Mouse (Mus musculus): ENCODE results near the gene Ntn5.

Gene Ntn5

DNA sequence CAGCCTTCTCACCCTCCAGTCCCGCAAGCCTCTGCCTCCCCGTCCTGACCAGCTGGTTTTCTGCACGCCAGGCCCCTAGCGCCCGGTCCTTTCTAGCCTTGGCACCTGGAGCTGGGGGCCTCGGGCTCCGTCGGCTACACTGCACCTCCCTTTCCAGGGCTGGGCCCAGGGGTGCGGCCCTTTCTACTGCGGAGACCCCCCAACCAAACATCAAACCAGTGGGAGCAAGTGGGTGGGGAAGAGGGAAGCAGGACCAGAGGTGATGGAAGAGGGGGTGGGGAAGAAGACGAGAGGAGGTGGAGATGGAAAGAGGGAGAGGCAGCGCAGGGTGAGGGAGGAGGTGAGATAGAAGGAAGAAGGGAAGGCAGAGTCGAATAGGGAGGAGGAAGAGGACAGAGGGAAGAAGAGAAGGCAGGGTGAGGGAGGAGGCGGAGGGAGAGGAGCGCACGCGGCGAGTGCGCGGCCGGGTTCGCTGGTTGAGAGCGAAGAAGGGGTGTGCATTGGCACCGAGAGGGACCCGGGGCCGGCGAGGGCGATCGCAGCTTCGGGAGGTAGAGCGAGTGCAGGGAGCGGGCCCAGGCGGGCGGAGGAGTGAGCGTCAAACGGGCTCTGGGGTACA, 15.8 kb downstream of the Ntn5 start, which contains the start of gene Car11:
Gene Car11, plus strand, starts transcription at position 321 of the 619 bp plus-strand sequence.
- DNase-seq (ENCODE audit: low spot score) = no peak

DNA sequence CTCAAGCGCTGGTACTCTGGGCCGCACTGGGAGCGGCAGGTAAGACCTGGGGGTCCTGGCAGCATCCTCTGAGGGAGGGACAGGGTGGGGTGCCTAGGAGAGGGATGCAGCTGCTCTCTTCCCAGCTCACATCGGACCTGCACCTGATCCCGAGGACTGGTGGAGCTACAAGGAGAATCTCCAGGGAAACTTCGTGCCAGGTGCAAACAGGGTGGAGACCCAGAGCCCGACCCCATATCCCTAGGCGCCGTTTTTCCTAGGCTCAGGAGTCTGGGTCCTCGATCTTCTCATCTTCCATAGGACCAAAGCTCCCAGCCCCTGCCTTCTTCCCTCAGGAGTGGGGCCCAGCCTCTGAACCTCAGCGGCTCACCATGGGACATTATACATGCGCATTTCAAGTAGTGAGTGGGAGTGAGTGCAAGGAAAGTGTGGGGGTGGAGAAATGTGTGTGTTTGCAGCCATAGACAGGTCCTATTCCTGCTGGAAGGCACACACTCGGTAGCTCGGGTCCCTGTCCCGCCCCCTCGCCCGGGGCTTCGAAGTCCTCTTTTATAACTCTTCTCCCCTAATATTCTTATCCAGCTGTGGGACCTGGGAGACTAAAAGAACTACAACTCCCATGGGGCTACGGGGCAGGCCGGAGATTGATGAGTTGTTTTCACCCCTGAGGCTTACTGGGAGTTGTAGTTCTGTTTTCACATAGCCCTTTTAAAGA, 16.6 kb downstream of the Ntn5 start:
- peak; percentile 93 for DNase-seq (ENCODE audit: low spot score)

DNA sequence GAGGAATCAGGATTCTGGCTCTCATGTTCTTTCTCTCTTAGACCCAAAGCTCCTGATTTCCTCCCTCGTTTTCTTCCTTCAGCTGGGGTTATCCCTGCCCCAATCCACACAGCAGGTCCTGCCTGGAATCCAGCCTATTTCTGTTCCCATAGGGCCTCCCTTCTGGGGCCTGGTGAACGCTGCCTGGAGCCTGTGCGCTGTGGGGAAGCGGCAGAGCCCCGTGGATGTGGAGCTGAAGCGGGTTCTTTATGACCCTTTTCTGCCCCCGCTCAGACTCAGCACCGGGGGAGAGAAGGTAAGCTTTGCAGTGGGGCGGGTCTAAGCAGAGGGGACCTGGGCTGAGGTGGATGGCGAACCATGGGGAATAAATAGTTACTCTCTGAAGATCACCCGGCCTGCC, 17.2 kb downstream of the Ntn5 start:
- DNase-seq (ENCODE audit: low spot score) = no peak

DNA sequence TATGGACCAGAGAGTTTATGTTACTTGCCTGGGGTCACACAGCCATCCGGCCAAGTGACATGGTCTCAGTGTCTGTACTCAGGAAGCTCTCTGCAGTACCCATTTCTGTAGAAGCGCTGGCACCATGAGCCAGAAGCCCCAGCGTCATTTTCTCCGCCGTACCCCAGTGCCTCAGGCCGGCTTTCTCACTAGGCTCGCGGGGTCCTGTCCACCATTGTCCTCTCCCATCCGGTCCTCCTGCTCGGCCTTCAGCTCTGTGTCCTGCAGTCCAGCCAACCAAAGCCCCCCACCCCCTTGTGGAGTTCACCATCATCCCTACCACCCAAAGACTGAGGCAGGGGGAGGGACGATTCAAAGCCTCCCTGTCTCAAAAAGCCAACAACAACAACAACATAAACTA, 17.8 kb downstream of the Ntn5 start:
- DNase-seq (ENCODE audit: low spot score) = no peak

DNA sequence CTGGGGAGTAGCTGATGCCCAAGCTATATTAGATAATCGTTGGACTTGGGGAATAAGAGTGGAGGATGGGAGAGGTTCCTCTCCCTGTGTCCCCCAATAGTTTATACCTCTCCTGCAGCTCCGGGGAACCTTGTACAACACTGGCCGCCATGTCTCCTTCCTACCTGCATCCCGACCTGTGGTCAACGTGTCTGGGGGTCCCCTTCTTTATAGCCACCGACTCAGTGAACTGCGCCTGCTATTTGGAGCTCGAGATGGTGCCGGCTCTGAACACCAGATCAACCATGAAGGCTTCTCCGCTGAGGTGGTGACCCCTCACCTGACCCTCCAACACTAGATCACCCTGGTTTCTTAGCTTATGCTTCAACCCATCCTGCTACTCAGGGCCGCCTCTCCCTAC, 18.5 kb downstream of the Ntn5 start:
- no peak for DNase-seq (ENCODE audit: low spot score)

DNA sequence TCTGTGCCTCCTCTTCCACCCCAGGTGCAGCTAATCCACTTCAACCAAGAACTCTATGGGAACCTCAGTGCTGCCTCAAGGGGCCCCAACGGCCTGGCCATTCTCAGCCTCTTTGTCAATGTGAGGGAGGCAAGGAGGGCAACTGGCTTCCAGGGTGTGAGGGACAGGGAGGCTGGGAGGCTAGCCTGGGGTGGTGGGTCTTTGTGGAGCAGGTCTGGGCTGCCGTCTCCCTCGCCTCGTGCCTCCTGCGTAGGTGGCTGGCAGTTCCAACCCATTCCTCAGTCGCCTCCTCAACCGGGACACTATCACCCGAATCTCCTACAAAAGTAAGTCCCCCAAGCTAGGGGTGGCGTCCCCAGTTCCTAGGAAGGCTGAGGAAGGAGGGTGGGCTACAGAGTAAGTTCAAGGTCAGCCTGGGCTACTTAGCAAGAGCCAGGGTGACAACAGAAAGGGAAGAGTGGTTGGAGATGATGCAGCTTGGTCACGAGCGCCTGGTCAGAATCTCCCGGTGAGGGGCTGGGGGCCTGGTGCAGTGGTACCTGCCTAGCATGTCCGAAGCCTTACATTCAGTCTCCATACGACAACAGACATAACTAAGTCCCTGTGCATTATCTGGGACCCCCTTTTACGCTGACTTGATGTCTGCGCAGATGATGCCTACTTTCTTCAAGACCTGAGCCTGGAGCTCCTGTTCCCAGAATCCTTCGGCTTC, 19.1 kb downstream of the Ntn5 start:
- DNase-seq (ENCODE audit: low spot score) = no peak

DNA sequence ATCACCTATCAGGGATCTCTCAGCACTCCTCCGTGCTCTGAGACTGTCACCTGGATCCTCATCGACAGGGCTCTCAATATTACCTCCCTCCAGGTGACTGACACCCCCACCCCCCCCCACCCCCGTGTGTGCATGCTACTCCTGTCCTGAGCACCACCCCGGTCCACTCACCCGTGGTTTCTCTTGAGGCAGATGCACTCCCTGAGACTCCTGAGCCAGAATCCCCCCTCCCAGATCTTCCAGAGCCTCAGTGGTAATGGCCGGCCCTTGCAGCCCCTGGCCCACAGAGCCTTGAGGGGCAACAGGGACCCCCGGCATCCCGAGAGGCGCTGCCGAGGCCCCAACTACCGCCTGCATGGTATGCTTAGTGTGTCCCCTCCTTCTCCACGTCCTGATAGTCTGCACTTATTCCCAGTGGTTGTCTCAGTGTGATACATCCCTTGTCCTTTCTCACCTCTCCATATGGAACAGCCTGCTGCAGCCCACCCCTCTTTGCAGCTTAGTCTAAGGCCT, 19.8 kb downstream of the Ntn5 start:
- no peak for DNase-seq (ENCODE audit: low spot score)

DNA sequence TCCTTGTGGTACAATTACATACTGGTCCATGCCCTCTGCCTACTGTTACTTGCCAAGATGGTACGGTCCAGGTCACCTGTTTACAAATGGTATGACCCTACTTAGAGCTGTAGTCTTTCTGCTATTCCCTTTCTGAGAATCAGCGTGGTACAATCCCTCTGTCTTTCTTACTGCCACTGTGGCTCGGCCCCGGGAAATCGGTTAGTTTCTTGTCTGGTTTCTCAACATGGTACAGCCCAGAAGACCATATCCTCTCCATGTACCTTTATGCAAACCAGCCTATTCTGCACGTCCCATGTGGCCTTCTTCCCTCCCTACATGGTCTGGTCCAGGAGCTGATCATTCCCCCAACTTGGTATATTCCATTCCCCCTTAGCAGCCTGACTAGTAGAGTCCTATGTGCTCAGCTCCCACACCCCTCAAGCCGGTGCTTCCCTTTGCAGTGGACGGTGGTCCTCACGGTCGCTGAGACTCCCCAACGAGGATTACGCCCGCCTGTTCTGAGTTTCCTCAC, 20.3 kb downstream of the Ntn5 start:
- peak; percentile 88 for DNase-seq (ENCODE audit: low spot score)

DNA sequence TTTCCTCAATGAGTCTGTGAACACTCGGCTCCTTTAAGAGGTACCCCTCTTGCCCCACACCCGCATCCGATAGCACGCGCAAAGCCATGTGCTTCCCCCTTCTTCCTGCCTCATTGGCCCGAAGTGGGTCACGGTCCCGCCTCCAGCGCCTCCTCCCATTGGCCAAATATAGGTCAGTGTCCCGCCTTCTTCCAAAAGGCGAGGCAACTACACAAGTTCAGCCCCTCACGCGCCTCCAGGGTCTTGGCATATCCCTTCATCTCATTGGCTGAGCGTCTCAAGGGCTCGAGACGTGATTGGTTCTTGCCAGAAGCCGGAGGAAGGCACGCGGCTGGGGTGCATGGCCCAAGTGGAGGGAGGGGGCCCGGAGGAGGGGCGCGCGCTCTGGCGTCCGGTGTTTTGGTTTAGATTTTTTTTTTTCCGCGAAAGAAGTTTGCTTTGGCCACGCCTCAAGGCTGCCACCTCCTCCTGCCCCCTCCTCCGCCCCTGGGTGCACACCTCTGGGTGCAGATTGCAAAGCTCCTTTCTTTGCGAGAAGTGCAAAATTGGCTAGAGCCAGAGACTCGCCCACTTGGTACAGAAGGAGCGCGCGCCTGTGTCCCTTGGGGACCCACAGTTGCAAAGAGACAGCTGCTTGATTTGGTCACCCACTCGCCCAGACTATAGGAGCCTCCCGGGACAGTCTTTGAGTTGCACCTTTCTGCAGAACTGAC, 21.1 kb downstream of the Ntn5 start, which contains the start of gene Dbp:
Gene Dbp, plus strand, starts transcription at position 359 of the 713 bp plus-strand sequence.
- DNase-seq (ENCODE audit: low spot score) = peak; percentile 100

DNA sequence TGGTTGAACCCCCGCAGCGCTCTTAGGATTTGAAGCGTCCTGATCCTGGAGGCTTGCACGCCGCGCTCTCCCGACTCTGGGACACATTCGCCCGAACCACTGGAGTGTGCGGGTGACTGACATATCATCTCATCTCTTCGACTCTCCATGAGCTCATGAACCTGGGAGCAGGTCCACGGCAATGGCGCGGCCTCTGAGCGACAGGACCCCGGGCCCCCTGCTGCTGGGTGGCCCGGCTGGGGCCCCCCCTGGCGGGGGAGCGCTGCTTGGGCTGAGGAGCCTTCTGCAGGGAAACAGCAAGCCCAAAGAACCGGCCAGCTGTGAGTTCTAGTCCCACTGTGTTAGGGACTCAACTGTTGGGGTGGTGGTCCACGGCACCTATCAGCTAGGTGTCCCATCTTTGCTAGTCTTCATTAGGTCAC, 21.6 kb downstream of the Ntn5 start:
- no peak for DNase-seq (ENCODE audit: low spot score)

DNA sequence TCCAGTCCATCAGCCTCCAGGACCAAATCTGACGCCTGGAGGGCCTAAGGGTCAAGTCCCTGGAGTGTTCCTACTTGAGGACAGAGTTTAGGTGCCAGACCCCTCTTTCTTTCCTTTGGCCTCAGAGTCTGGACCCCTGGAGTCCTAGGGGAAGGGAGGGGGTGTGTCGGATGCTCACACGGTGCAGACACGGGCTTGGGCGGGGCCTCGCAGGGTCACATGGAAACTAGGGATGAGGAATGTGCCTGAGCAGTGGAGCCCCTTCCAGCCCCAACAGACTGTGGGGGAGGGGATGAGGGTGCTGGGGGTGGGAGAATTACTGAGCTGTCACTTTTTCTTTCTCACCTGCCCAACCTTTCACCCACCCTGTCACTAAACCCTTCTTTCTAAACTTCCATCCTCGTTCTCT, 22.1 kb downstream of the Ntn5 start:
- DNase-seq (ENCODE audit: low spot score) = peak; percentile 80

DNA sequence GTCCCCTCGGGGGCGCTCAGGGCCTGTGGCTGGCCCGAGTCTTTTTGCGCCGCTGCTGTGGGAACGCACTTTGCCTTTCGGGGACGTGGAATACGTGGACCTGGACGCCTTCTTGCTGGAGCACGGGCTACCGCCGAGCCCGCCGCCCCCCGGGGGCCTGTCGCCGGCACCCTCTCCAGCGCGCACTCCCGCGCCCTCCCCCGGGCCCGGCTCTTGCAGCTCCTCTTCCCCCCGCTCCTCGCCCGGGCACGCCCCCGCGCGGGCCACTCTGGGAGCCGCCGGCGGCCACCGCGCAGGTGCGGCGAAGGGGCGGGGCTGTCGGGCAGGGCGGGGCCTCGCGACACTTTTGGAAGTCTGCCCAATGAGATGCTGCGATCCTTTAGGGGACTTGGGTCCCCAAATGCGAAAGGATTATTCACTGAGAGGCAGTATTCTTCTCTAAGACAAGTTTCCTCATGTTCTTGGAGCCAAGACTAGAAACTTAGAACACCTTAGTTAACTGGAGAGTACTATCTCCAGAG, 23.0 kb downstream of the Ntn5 start:
- peak; percentile 86 for DNase-seq (ENCODE audit: low spot score)

DNA sequence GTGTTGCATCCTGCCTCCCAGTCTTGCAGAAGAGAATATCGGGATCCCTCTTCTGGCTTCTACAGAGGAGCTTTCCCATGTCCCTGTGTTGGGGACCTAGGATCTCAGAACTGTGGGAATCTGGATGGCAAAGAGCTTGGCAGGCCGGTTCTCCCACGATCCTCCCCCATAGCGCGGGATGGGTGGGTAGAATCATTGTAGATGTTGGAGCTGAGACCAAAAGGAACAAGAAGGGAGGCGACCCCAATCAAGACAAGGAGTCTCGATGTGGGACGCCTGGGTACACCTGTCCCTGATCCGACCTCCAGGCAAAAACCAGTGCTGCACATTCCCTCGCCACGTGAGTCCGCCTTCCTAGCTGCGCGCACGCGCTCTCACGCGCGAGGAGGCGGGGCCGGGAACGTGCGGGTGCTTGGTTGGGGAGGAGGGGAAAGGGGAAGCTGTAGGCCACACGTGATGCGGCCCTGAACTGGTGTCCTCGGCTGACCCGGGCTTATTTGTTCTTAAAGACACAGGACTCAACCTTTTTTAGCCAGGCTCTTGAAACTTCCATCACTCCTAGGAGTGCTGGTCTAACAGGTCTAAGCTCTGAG, 23.6 kb downstream of the Ntn5 start:
- DNase-seq (ENCODE audit: low spot score) = peak; percentile 92

DNA sequence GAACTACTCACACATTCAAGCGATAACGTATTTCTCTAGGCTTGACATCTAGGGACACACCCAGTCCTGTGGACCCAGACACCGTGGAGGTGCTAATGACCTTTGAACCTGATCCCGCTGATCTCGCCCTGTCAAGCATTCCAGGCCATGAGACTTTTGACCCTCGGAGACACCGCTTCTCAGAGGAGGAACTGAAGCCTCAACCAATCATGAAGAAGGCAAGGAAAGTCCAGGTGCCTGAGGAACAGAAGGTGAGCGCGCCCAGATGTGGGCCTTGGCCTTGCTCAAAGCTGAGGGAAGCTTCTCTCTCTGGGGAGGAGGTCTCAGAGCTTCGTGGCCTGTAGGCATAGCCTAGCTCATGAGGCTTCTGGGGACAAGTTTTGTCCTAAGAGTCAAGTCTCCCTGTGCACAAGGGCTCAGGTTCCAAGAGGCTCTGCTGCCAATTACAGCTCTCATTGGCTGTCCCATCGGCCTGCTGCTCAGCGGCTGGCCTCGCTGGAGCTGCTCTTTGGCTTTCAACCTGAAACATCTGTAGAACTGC, 24.5 kb downstream of the Ntn5 start:
- no peak for DNase-seq (ENCODE audit: low spot score)

DNA sequence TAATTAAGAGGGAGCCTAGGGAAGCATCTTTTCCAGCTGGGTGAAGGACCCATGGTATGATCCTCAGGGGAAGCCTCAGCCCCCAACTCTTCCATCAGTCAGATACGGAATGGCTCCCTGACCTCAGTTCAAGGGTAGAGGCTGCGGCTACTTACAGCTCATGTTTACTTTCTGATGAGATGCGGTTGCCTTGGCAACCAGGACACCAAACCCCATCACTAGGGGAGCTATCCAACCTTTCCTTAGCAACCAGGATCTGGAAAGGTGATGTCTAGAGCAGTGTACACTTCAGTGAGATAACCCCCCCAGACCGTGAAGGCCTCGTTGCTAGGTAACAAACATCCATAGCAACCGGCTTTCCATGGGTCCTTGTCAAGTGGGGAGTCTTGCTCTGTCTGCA, 25.2 kb downstream of the Ntn5 start:
- peak; percentile 76 for DNase-seq (ENCODE audit: low spot score)

DNA sequence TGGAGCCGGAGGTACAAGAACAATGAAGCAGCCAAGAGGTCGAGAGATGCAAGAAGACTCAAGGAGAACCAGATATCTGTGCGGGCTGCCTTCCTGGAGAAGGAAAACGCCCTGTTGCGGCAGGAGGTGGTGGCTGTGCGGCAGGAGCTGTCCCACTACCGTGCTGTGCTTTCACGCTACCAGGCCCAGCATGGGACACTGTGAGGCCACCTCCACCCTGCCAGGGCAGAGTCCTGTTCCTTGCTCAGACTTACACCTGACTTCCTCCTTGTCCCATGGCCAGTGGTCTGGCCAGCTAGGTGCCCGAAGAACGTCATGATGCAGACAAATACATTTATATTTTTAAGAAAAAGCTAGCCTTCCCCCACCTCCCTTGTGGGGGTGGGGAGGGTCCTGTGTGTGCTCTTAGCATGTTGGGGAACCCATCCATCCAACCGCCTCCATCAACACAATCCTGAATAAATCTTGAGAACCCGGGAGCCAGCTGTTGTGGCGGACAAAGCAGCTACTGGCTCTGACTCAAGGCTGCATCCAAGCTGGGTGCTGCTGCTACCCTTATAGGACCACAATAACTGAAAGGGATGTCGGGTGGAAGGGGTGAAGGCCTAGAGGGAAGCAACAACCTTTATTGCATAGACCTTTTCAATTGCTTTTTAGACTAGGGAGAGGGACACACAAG, 26.0 kb downstream of the Ntn5 start:
- DNase-seq (ENCODE audit: low spot score) = no peak

DNA sequence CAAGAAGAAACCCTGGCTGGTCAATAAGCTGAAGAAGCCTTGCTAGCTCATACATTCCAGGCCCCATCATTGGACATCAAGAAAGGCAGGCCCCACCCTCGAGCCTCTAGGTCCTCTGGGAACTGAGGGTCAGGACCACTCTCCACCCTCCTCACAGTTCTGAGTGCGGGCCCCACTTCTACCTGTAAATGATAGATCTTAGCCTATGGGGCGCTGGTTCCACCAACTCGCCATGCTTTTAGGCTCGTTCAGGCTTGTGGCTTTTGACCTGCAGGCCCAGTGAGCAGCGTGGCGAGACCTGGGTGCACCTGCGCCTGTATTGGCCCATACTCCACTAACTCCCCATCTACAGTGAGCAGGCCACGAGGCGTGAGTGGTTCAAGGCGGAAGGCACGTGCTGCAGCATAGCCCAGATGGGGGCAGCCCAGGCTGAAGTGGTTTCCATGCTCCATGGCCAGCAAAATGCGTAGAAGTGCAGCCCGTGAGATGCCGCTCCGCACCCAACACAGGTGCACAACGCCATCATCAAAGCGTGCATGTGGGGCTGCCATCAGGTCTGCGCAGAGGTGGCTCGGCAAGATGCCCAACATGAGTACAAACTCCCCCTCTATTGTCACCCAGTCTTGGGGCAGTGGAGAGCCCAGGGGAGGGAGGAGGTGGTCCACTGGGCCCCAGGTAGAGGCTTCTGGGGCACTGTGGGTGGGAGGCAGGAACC, 26.8 kb downstream of the Ntn5 start:
- no peak for DNase-seq (ENCODE audit: low spot score)

DNA sequence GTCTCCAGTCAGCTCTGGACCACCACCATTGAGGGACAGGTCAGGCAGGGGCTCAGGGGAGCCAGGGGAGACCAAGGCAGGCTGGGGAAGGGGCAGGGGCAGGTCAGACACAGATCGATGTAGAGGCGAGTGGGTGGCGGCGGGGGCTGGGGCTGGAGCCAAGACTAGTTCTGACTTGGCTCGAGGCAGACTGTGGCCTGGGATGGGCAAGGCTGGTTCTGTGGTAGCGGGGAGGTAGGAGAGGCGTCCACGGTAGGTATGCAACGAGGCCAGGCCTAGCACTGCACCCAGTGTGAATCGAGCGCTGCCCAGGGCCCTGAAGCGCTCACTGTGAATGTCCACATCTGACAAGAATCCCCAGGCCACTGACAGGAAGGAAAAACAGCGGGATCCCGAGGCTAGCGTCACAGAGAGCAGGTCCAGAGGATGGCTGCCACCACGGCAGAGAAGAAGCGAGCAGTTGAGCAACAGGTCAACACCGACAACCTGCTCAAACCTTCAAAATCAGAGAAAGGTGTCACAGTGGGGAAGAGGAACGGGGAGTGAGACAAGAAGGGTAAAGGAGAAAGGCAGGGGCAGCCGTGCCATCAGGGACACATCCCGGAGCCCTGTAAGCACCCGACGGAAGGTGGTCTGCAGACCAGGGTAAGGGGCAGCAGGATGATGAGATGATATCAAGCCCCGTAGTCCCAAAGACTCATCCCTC, 27.6 kb downstream of the Ntn5 start:
- no peak for DNase-seq (ENCODE audit: low spot score)
